Mouse (Mus musculus) induced T-regulatory cell, adult 2 months (primary cell): ENCODE results near the gene Prokr1.
A peak's percentile ranks its signal among the peaks of the same experiment; 100 is the strongest.

ENCODE experiments used
- DNase-seq: peaks from one replicate; pipeline ENCODE4 v3.0.0-alpha.2; 2012; ENCODE audit warnings: low read depth

The Prokr1 gene

GRCm38 (mm10) chr6:87567686-87568593, 22.6 kb downstream of the Prokr1 start:
- DNase-seq, result no peak

- DNase-seq, result no peak
Observed at GRCm38 (mm10) chr6:87565166-87565565, 25.4 kb downstream of the Prokr1 start.

DNA sequence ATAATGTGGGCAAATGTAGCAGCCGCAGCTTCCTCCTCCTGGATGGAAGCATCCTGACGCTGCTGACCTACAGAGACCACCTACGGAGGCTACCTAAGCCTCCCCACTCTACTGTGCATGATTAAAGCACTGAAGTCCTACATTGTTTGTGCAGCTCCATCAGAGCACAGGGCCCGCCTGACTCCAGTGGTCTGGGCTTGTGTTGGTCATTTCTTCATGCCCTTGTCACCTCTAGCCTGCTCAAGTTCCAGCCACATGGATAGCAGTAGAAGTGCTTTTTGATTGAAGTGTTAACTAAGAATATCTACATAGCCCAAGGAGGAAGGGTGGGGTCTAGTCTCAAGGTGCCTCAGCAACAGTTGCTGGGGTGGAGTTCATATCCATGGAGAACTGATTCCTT, 26.2 kb downstream of the Prokr1 start:
- DNase-seq, result no peak

DNA sequence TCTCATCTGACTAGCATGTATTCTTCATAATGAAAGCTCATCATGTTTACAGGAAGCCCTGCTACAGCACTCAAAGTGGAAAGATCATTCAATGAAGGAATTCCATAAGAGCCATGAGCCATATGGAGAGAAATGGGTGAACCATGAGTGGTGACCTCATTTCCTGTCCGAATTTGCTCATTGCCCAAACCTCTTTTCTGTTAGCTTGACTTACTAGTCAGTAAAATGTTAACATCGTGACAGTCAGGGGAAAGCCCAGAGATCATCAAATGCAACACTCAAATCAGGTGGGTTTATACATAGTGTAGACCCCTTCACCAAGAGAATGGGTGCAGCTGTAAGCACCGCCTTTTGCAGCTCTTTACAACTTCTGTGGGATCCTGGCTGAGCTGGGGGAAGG, 36.8 kb downstream of the Prokr1 start:
- DNase-seq, result peak; percentile 29

DNA sequence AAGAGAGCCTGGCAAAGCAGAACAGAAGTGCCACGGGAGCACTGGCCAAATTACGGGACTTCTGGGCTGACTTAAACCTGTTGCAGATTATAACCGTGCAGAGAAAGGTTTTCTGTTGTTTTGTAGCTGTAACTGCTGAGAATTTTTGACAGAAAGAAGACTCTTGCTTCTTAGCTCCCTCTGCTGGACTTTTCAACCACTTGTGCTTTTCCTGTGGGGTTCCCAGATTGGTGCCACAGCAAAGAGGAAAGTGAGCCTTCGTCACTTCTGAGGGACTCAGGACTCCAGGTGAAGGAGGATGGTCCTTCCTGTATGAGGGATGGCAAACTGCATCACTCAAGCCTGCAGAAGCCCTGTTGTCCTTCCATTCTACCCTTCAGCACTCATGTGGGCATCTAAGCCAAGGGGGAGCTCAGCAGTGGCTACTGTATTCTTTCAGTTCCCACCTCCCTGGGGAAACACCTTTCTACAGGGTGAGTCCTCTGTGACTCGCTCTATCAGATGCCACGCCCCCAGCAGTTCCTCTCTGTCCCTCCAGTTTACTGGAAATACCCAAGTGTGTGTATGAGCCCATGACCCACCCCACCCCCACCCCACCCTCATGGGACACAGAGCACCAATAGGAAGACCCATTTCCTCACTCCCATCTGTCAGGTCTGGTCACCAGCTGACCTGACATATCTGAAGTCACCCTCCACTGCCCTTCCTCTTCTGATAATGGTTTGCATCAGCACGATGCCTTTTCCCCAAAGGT, 38.3 kb downstream of the Prokr1 start:
- peak; percentile 90 for DNase-seq

DNA sequence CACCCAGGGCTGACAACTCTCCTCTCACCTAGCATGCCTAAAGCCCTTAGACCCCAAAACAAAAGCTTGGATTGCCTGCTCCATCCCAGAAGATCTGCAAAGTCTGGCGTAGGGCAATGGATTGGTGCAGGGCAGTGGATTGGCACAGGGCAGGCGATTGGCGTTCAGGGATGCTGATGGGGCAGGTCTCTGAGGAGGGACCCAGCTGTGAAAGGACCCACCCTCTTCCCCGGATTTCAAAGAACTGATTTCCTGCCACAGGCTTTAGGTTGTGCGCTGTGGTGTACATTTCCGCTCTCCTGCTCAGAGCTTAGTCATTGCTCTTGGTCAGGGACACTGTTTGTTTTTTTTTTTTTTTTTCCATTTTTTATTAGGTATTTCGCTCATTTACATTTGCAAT, 42.7 kb downstream of the Prokr1 start:
- DNase-seq, result peak; percentile 90

DNA sequence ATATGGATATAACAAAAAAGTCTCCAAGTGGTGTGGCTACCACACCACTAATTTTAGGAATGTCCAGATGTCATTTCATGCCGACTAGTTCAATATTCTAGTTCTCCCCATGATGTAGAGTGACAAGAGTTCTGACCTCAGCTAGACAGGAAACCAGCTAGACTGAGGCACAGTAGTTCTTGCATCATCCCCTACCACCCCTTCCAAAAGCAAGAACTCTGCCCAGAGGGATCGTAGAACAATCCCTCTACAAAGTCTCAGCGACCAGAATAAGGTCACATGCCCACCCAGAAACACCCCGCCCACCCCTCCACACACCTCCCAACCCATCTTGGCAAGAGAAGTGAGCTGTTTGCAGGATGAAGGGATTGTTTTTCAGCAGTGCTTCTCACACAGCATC, 43.1 kb downstream of the Prokr1 start:
- DNase-seq, result no peak

DNA sequence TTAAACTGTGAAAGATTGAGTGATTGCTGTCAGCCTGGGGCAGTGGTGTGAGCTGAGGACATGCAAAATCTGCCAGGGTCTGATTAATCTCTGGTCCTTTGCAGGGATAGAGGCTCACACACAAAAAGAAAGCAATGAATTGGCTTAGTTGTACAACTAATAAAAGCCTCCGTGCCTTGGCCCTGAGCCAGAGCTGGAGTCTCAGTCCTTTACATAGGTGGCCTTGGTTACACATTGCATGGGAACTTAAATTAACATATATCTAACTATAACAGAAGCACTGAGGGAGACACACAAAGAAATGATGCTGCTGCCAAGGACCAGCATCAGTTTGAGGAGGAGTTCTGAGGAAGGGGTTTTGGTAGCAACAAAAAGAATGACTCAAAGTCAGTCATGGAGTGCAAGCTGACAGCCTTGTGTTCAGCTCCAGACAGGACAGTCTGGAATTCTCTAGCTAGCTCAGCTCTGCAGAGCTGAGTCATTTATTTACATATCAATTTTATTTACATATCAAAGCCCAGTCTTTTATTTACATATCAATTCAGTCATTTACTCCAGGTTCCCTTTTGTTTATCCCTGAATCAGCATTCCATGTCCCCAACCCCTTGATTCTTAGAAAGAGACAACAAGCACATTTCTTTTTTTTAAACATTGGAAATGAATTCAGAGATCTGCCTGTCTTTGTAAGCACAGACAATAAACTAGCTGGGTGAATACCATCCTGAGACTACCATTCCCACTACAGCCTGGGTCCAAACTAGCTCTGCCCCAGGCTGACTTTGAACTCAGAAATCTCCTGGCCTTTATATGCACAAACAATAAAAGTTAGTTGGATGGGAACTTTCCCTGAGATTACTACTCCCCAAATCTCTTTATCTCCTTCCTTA, 45.0 kb downstream of the Prokr1 start:
- DNase-seq, result peak; percentile 5

GRCm38 (mm10) chr6:87542027-87542426, 48.5 kb downstream of the Prokr1 start:
- DNase-seq, result peak; percentile 97

- peak; percentile 89 for DNase-seq
Observed at GRCm38 (mm10) chr6:87541171-87541571, 49.4 kb downstream of the Prokr1 start.

DNA sequence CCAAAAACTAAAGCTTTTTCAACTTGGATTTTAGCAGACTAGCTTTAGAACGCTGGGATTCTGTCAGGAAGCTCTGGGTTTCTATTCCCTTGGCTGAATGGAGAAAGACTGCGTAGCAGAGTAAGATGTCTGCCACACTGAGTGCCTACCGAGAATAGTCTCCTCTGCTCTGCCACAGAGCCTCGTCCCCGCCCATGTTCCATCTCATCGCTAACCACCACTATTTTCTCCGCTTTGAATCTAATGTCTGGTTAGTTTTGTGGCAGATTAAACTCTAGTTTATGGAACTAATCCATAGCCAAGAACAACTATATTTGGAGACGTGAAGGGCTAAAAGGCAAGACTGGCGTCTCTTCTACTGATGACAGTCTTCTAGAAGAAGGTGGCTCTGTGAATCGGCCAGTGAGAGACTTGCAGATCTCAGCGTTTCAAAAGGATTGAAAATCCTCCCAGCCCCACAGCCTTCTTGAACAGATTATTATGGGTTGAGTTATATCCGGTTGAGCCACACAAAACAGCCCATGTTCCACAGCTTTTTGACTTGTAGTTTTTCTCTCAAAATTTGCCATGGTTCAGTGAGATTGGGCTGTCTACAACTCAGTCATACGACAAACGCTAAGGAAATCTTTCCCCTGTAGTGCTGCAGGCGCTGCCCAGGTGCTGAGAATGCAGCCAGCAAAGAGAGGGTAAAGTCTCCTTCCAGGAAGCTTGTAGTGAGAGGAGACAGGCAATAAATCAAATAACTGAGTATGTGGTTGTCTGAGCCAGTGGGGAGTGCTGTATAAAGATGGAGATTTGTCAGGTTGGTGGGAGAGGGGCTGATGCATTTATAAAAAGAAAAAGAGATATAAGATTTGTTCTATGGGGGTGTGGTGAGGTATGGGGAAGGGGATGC, 51.9 kb downstream of the Prokr1 start:
- DNase-seq, result peak; percentile 68

- DNase-seq, result no peak
Observed at GRCm38 (mm10) chr6:87537678-87538077, 52.9 kb downstream of the Prokr1 start.

- peak; percentile 73 for DNase-seq
Observed at GRCm38 (mm10) chr6:87536270-87536669, 54.3 kb downstream of the Prokr1 start.

DNA sequence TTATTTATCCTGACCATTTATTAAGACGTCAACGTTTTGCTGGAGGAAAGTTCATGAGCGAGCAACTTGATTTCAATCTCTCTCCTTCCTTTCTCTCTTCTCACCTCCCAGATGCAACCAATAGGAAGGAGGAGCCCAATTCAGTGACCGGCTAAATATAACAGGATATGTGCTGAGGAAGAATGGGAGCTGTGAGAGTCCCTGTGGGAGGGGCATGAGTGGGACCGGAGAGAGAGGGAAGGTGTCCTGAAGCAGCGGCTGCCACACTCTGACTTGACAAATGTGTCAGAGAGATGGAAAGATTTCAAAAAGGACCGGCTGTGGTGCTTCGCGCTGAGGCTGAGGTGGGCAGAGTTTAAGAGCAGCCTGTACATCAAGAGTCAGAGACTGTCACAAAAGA, 54.9 kb downstream of the Prokr1 start:
- DNase-seq, result peak; percentile 79

DNA sequence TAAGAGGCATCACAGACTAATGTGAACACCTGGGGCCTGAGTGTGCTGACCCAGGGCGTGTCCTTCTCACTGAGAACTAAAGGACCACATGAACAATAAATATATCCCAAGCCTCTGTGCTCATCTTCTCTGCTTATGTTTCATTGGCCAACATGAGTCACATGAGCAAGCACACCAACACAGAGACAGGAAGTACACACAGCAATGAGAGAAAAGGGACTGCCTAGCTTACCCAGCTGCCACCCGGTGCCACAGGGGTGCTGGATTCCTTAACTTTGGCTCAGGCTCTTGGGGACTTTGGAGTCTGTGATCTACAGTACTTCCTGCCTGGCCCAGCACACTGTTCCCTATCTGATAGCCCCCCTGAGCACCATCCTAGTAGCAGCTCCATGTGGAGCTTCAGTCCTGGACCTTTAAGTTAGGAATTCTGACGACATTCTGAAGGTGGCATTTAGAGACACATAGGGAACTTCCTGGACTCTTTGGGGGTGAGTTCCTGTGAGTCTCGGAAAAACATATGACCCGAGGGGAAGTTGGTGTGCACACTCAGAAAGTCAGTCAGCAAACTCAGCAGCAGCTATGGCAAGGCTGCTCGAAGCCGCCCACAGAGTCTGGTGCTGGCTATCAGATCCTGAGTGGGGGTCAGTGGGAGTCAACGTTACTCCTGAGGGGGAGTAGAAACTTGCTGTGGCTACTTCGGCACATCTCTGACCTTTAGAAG, 55.5 kb downstream of the Prokr1 start:
- DNase-seq, result peak; percentile 86

DNA sequence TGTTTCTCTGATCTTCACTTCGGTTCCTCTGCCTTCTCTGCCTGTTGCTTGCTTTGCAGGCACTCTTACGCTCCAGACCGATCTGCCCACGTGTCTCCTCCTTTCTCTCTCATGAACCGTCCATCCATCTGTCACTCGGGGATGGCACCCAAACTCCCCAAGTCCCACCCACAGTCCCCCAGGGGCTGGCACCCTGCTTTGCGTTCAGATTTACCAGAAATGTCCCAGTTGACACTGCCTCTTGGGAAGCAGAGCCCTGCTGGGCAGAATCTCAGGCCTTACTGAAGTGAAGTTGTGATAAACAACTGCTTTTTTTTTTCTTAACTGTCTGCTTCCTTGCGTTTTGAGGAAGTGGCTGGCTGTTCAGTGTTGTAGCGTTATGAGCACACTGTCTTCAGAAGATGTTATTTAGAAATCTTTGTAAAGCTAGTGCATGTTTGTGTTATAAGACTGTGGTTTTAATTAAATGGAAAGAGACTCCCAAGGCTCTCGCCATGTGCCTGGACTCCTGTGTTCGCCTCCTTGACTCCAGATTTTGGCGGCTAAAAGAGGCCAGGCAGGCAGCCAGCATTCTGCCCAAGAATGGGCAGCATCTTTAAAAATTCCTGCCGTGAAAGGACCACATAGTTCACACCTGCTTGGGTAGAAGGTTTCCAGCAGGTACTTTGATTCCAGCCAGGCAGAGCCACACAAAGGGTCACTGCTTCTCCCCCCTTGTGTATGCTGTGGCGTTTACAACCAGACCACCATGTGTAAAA, 57.4 kb downstream of the Prokr1 start, which contains the start of gene Arhgap25:
Arhgap25 (minus strand) TSS at position 307 of the 758 bp plus-strand sequence.
- peak; percentile 85 for DNase-seq

DNA sequence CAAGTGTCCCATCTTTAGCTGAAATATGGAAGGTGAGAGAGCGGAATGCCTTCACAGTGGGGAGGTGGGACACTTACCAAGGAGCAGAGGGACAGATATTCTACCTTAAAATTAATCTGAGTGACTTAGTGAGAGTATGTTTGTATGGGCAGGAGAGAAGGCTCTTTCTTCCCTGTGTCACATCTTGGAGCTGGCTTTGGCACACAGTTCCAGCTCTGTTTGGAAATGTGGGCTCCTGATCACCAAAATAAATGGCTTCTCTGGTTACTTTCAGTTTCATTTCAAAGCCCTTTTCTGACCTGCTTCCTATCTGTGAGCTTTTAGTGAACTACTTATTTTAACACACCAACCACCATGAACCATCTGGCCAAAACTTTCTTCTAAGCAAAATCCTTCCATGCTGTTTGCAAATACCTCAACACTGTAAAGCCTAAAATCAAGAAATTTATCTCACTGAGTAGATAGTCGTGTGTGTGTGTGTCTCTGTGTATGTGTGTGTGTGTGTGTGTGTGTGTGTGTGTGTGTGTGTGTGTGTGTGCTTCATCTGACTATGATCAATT, 59.0 kb downstream of the Prokr1 start:
- peak; percentile 81 for DNase-seq

DNA sequence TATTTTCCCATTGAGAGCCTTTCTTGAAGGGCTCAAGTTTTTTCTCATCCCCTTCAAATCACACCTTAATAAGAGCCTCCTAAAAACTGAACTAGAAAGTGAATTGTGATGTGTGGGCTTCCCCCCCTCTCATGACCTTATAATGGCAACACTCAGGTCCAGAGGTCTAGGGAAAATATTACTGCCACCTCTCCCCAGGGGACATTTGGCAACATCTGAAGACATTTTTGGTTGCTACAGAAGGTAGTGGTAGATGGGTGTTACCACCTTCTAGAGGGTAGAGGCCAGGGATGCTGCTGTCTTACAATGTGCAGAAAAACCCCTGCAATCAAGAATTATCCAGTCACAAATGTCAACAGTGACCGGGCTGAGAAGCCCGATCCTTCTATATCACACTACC, 60.2 kb downstream of the Prokr1 start:
- DNase-seq, result peak; percentile 45
